Mouse (Mus musculus): ENCODE data around the gene Glmn.

DNA sequence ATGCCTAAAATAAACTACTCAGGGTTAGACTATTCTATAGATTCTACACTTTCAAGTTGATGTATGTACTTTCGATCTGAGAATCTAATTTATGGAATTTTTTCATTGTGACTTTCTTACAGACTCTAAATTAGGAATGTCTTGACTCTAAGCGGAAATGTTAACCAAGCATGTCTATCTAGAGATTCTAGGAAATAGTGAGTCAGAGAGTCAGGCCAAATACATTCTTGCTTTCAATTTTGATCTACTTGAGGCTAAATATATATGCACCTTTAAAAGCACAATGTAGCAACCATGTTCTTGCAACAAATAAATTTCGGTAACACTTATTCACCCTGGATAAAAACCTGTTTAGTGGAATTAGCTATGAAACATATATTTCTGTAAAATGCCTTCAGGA is 68.8 kb downstream of the Glmn start:
- TF ChIP-seq CTCF (IDR thresholded peaks at IDR 0.05; ENCODE audit: insufficient read depth, low read depth, low read length) (no peak), POLR2A (IDR thresholded peaks at IDR 0.05; ENCODE audit: insufficient read depth, low read depth, low read length) (no peak)

All from olfactory bulb, adult 2 months (tissue).